Mouse (Mus musculus) left cerebral cortex, postnatal 25 days (tissue): ENCODE results near the gene Phf21a. TPM values are rescaled to one million over a fixed set of nuclear protein-coding genes. Genes with fewer than 3 reads are reported as not detected.

Experiments used
- DNase-seq, 2 experiments: peaks; one replicate each; pipeline ENCODE4 v3.0.0; 2022; ENCODE audit warnings: low spot score in 2 of 2, mixed read lengths in 1 of 2
- intact Hi-C: fragments of 180-260 bp; cut with DNase I; formaldehyde crosslinking; loops from one replicate; pipeline ENCODE4 v1.15.1; 2025
- total RNA-seq, 2 experiments: library from RNA; stranded (reverse); gene quantifications; 2 replicates each; pipeline ENCODE4 v1.2.3; 2021

Gene Phf21a
- 100 to 1,000 TPM in 1 of 2 experiments, 10 to 100 TPM in 1; 98.0 to 109 TPM for total RNA-seq

DNA sequence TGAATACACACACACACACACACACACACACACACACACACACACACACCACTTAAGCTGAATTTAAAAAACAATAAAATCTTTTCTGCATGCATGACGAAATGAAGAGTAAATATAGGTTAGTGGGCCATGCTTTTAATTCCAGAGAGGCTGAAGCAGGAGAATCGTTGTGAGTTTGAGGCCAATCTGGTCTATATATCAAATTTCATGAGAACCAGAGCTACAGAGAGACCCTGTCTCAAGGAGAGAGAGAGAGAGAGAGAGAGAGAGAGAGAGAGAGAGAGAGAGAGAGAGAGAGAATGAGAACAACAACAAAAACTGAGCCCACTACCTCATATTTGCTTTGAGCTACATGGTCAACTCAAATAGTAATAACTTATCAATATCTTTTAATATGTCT is at the start of gene Phf21a:
Phf21a (plus strand) TSS at position 301 of the 400 bp plus-strand sequence.
- intact Hi-C loops, result no loop called here
- no peak for DNase-seq

DNA sequence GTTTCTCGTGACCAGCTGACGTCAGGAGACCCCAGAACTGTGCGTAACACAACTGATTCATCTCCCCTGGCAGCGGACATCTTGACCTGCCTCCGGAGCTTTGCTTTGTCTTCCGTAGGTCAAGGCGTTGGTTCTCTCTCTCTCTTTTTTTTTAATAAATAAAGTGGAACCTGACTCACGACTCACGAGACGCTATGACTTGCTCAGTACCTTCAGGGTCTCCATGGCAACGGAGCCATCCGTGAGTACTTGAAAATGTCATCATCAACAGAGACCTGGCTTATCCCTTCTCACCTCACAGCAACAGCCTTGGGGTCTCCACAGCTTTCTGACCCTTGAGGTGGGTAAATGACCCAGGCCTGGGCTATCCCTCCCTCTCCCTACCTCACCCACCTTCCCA is 49.6 kb upstream of the Phf21a start:
- no peak for DNase-seq
- intact Hi-C loops, result no loop called here

DNA sequence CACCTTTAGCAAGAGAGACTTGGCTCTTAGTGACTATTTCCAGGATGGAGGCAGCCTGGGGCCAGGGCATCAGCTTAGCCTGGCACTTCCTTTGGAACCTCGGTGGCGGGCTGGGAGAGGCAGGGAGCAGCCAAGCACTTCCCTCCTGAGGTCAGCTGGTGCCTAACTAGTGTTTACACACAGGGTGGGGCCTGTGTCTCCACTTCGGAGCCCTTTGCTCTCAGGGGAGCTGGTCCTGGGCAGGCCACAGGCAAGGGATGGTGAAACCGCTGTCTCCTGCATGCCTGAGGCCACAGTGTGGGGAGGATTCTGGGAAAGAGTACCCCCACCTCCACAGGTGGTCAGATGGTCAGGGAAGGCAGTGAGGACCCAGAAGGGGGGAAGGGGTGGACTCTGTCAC is 45.3 kb upstream of the Phf21a start:
- intact Hi-C loops, result no loop called here
- DNase-seq, result no peak

DNA sequence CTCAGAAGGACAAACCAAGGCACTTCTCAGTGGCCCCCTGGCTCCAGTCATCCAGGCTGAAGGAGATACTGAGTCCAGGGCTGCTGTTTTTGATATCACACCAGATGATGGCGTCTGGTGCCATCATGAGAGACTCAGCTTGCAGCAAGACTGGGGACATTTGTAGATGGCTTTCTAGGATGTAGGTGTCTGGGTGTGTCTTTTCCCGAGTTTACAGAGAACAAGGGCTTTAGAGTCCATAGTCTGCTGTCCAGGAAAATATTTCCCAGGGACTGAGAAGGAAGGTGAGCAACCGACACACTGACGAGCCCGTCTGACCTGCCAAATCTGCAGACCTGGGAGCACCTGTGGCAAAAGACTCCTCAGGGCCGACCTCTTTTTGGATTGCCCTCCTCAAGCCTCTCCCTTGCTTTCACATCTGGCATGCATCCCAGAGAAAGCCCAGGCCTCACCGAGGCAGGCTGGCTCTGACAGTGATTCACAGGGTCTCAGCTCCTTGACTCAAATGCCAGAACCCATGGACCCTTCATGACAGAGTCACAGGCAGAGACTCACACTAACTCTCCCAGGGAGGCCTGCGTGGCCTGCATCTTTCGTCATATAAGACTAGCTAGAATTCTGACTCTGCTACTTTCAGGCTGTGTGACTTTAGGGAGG is 44.8 kb upstream of the Phf21a start:
- intact Hi-C loops, result no loop called here

DNA sequence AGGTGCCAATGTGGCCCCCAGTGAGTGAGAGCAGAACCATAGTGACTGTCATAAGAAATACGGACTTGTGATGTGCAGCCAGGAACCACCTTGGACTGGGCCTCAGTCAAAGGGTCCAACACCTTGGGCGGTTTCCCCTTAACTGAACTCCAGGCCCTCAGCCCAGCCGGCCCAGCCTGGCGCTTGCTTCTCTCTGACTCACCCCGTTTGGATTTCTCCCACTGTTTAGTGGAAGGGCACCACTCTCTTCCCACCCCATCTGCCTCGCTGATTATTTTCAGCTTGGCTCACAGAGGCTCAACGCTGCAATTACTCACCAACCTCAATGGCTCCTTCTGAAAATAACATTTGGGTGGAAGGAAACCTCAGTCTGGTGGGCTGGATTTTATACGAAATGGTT is 40.7 kb upstream of the Phf21a start:
- intact Hi-C loops, result no loop called here
- DNase-seq, result peak in 1 of 2 experiments; percentile 90

More for the DNA sequence above, 44.8 kb upstream of the Phf21a start:
- DNase-seq, result no peak

DNA sequence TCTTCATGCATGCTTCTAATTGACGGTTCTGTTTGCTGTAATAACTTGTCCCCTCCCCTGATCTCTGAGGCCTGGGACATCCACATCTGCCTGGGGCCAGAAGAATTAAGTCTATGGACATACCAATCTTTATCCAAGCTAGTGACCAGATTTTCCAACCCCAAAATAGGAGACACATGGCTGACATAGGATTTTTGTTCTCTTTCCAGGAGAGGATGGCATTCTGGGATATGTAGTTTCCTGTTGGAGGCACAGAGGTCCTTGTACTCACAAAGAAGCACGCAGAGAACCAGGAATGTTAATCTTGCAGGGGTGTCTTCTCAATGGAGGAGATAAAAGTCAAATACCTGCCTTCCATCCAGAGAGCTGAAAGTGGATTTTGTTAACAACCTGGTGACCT is 40.2 kb upstream of the Phf21a start:
- intact Hi-C loops, result no loop called here
- DNase-seq, result peak in 1 of 2 experiments; percentile 76

- intact Hi-C loops, result loop anchor here (5.0 kb wide), 3 partner anchors 113 to 377 kb away; partner anchors contain the start of gene Cry2
- peak; percentile 88 to 91 for DNase-seq
Observed at GRCm38 (mm10) chr2:92055101-92055813, 37.7 kb upstream of the Phf21a start.

- peak; percentile 68 to 74 for DNase-seq
- intact Hi-C loops, result loop anchor here (5.0 kb wide), 3 partner anchors 114 to 376 kb away; partner anchors contain the start of gene Cry2
Observed at GRCm38 (mm10) chr2:92055831-92056236, 37.1 kb upstream of the Phf21a start.

DNA sequence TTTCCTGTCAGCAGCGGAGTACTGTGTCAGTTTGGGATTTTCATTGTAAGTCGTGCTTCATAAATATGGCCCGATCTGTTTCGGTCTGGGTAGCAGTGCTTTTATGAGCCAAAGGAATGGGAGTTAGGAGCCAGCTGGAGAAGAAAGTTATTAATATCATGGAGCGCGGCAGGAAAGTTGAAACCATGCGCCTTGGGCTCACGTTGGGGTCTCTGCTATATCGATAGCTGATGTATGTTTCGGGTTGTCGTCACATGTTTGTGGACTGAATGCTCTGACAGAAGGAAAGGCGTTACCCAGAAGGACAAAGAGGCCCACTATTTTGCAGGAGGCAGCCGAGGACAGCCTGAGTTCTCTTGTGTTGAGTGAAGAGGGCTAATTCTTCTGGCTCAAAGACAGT is 36.2 kb upstream of the Phf21a start:
- DNase-seq, result peak in 1 of 2 experiments; percentile 35
- intact Hi-C loops, result loop anchor here (5.0 kb wide), 3 partner anchors 114 to 376 kb away; partner anchors contain the start of gene Cry2

DNA sequence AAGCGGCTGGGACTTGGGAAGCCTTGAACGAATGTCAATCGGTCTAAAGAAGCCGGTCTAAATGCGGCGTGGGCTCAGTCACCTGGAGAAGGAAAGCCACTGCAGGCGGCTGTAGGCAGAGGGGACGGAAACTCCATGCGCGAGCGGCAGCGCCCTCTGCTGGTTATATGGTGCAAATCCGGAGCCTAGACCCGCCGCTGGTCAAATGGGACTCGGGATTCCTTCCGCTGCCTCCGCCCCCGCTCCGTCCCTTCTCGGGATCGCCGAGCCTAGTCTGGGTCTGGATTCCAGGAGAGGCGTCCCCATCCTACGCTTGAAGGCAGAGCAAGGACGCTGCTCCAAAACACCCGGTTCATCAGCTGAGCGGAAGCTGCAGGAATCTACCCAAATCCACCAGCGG is 34.4 kb upstream of the Phf21a start:
- intact Hi-C loops, result loop anchor here (1.0 to 5.0 kb wide), 5 partner anchors 51 to 374 kb away; partner anchors contain the start of gene Cry2

DNA sequence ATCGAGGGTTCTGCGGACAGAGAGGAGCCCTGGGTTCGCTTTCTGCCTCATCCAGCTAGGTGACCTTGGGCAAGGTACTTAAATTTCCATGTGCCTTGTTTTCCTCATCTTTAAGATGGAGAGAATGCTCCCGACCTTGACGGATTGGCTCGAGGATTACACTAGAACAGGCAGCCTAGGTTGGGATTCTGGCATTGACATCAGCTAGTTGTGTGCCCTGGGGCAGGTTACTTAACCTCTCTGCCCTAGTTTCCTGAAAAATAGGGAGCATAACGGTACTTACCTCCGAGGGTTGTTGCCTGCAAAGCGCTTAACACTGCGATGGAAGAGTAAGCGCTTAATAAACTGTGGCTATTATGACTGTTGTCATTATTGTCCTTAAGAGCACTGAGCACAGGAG is 34.0 kb upstream of the Phf21a start:
- intact Hi-C loops, result loop anchor here (1.0 to 5.0 kb wide), 6 partner anchors 52 to 373 kb away; partner anchors contain the start of gene Cry2
- no peak for DNase-seq

More for the DNA sequence above, 34.4 kb upstream of the Phf21a start:
- DNase-seq, result peak; percentile 94 to 98

DNA sequence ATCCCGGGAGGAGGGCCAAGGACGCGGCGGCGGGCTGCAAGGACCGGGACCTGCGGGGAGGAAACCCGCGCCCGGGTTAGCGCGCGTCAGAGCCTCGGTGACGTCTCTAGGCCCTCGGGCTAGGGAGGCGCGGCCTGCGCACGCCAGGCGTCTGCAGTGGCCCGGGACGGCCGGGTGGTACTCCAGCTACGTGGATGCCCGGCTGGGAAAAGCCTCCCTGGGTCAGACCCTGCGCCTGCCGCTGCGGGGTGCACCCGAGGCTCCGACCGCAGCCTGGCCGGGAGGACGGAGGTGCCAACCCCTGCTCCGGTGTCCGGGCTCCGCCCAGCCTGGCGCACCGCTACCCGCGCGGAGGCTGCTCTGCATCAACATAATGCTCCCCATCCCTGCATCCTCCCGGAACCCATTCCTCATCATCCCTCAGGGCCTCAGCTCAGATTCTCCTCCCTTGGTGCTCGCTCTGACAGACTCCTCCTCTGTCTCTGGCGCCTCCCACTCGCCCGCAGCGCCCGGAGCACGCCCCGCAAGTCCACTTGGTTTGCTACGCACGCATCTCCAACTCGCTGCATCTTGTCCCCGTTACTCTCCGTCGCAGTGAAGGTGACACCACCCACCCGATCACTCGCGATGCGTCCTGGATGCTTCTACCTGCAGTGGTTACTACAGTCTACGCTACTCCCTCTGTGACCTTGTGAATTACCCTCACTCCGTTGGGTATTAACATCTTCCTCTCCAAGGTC is 33.3 kb upstream of the Phf21a start:
- peak; percentile 73 to 84 for DNase-seq
- intact Hi-C loops, result loop anchor here (1.0 to 5.0 kb wide), 4 partner anchors 117 to 373 kb away; partner anchors contain the start of gene Cry2

GRCm38 (mm10) chr2:92060291-92060690 is 32.6 kb upstream of the Phf21a start:
- intact Hi-C loops, result no loop called here
- no peak for DNase-seq

- intact Hi-C loops, result no loop called here
- peak in 1 of 2 experiments; percentile 41 for DNase-seq
Observed at GRCm38 (mm10) chr2:92061337-92061736, 31.6 kb upstream of the Phf21a start.

DNA sequence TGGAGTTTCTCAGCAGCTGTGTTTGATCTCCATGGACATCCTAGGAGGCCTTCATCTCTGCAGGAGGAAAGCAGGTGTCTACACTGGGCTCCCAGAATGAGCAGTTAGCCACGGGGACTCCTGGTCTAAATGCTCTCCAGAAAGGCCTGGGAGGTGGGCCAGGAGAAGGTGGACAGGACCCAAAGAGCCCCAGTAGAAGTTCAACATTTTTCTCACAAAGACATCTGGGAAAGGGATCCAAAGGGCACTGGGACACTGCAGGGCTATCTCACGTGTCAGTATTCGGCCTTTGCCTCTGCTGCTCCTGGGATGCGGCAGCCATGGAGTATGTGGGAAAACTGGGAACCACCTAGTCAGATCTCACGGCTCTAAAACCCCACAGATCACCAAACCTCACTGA is 29.8 kb upstream of the Phf21a start:
- intact Hi-C loops, result no loop called here

GRCm38 (mm10) chr2:92065269-92065888 is 27.5 kb upstream of the Phf21a start:
- intact Hi-C loops, result no loop called here

More for the DNA sequence above, 29.8 kb upstream of the Phf21a start:
- DNase-seq, result no peak

GRCm38 (mm10) chr2:92065938-92066337 is 27.0 kb upstream of the Phf21a start:
- intact Hi-C loops, result no loop called here
- no peak for DNase-seq

More at GRCm38 (mm10) chr2:92065269-92065888, 27.5 kb upstream of the Phf21a start:
- no peak for DNase-seq

- DNase-seq, result peak in 1 of 2 experiments; percentile 42
- intact Hi-C loops, result no loop called here
Observed at GRCm38 (mm10) chr2:92066899-92067298, 26.0 kb upstream of the Phf21a start.

- DNase-seq, result peak in 1 of 2 experiments; percentile 58
Observed at GRCm38 (mm10) chr2:92067600-92067999, 25.3 kb upstream of the Phf21a start.

More at GRCm38 (mm10) chr2:92067600-92067999, 25.3 kb upstream of the Phf21a start:
- intact Hi-C loops, result no loop called here
